Mouse (Mus musculus): Measurements from ENCODE around the gene Rabl6.

- no peak for TF ChIP-seq CTCF (IDR thresholded peaks at IDR 0.05; ENCODE audit: low read depth)
- TF ChIP-seq EP300 (IDR thresholded peaks at IDR 0.05; ENCODE audit: low read depth) = no peak
Observed at GRCm38 (mm10) chr2:25652902-25653301, 44.6 kb upstream of the Rabl6 start, which contains the start of gene Lcn8.

Measured in liver, postnatal 0 days (tissue).